Mouse (Mus musculus) forebrain, embryonic 12.5 days (tissue): ENCODE results near the gene Tmem179. TPM values are rescaled to one million over a fixed set of nuclear protein-coding genes. Genes with fewer than 3 reads are reported as not detected.

Source experiments
- ATAC-seq: fragments of 200-750 bp; cut with Nextera tagmentation; 2 replicates; pipeline ENCODE4 v1.8.0; 2017; ENCODE audit warnings: moderate TSS enrichment; ENCODE audit not compliant: low FRiP score
- H3K27ac ChIP-seq: fragments of 300-500 bp; sonication (generic); 2 replicates; pipeline ENCODE4 v1.5.1; 2016; ENCODE audit warnings: mild to moderate bottlenecking
- H3K27me3 ChIP-seq: fragments of 300-500 bp; sonication (generic); 2 replicates; pipeline ENCODE4 v1.6.1; 2016; ENCODE audit warnings: mild to moderate bottlenecking
- H3K36me3 ChIP-seq: fragments of 300-500 bp; sonication (generic); replicated peaks from 2 replicates; pipeline ENCODE4 v1.6.1; 2016; ENCODE audit warnings: mild to moderate bottlenecking
- H3K4me1 ChIP-seq: fragments of 300-500 bp; sonication (generic); 2 replicates; pipeline ENCODE4 v1.6.1; 2016
- H3K4me2 ChIP-seq: fragments of 300-500 bp; sonication (generic); 2 replicates; pipeline ENCODE4 v1.6.1; 2016; ENCODE audit warnings: mild to moderate bottlenecking, moderate library complexity
- H3K4me3 ChIP-seq: fragments of 300-500 bp; sonication (generic); replicated peaks from 2 replicates; pipeline ENCODE4 v1.5.1; 2016; ENCODE audit warnings: mild to moderate bottlenecking
- H3K9ac ChIP-seq: fragments of 300-500 bp; sonication (generic); 2 replicates; pipeline ENCODE4 v1.6.1; 2016; ENCODE audit warnings: mild to moderate bottlenecking
- H3K9me3 ChIP-seq: fragments of 300-500 bp; sonication (generic); 2 replicates; pipeline ENCODE4 v1.6.1; 2016
- WGBS: fragments of 180-500 bp; shearing (Covaris S2); methylation state at CpG from one replicate; pipeline ENCODE4 v1.1.7; 2016; 5-methylcytosine and 5-hydroxymethylcytosine counted together
- polyA plus RNA-seq: library from polyadenylated mRNA; unstranded; fragments of >200 nt; fragmentation: Nextera tagmentation; extraction: Ambion mirVana; gene quantifications from 2 replicates; pipeline ENCODE4 v1.2.1, GENCODE M21; 2016

Tmem179 gene
- polyA plus RNA-seq, 1 experiment from 2014 or later, result 10.7 TPM

- H3K4me1 ChIP-seq, result peaks cover 40% of the 10 kb centered on the region
- H3K27me3 ChIP-seq, result peaks cover 6% of the 10 kb centered on the region; the same call in 1 of the 2 replicates
- no peak overlapping the region for H3K27ac ChIP-seq
- no peaks in the 10 kb centered on the region for H3K36me3 ChIP-seq
- no peak overlapping the region for H3K4me2 ChIP-seq
- no peak for ATAC-seq
- no peak overlapping the region for H3K9ac ChIP-seq
- no peak overlapping the region for H3K4me3 ChIP-seq
- WGBS, result 97% methylated on average over 1 of the region's 1 CpGs
- no peaks in the 10 kb centered on the region for H3K9me3 ChIP-seq
Measured at GRCm38 (mm10) chr12:112549287-112549686, 32.7 kb upstream of the Tmem179 start.

DNA sequence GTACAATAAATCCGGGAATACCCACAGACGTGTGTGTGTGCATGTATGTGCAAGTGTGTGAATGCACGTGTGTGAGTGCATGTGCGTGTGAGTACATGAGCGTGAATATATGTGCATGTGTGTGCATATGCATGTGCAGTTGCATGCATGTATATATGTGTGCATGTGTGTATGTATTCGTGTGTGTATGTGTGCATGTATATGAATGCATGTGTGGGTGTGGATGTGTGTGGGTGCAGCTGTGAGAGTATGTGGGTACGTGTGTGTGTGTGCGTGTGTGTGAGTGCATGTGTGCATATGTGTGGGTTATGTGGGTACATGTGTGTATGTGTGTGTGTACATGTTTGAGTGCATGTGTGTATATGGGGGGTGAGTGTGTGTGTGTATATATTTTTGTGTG, 29.6 kb upstream of the Tmem179 start:
- Histone ChIP-seq H3K9ac (no peak overlapping the region), H3K4me3 (no peak overlapping the region), H3K9me3 (no peaks in the 10 kb centered on the region), H3K4me1 (peaks cover 46% of the 10 kb centered on the region), H3K36me3 (no peaks in the 10 kb centered on the region), H3K4me2 (no peak overlapping the region), H3K27ac (peak overlapping the region; percentile 65; the same call in 1 of the 2 replicates), H3K27me3 (peaks cover 4% of the 10 kb centered on the region; the same call in 1 of the 2 replicates)
- 86% methylated on average over 8 of the region's 8 CpGs for WGBS
- ATAC-seq, result no peak

GRCm38 (mm10) chr12:112544946-112545701, 28.6 kb upstream of the Tmem179 start:
- WGBS, result 28% methylated on average over 12 of the region's 12 CpGs
- no peak for ATAC-seq

GRCm38 (mm10) chr12:112543941-112544340, 27.4 kb upstream of the Tmem179 start:
- Histone ChIP-seq H3K4me2 (no peak overlapping the region), H3K9me3 (no peaks in the 10 kb centered on the region), H3K9ac (no peak overlapping the region), H3K4me1 (peaks cover 57% of the 10 kb centered on the region), H3K4me3 (no peak overlapping the region), H3K27me3 (peaks cover 4% of the 10 kb centered on the region; the same call in 1 of the 2 replicates), H3K36me3 (no peaks in the 10 kb centered on the region), H3K27ac (no peak overlapping the region)
- ATAC-seq, result no peak
- WGBS, result 74% methylated on average over 9 of the region's 9 CpGs

More at GRCm38 (mm10) chr12:112544946-112545701, 28.6 kb upstream of the Tmem179 start:
- H3K27me3 ChIP-seq, result peaks cover 4% of the 10 kb centered on the region; the same call in 1 of the 2 replicates
- no peaks in the 10 kb centered on the region for H3K9me3 ChIP-seq
- peak overlapping the region; percentile 65 for H3K27ac ChIP-seq
- H3K9ac ChIP-seq, result 0 out of 2 replicates have a peak overlapping the region, but pooled peaks have one; percentile 8
- H3K4me1 ChIP-seq, result peaks cover 56% of the 10 kb centered on the region
- H3K36me3 ChIP-seq, result no peaks in the 10 kb centered on the region
- no peak overlapping the region for H3K4me3 ChIP-seq
- no peak overlapping the region for H3K4me2 ChIP-seq

GRCm38 (mm10) chr12:112542920-112543300, 26.4 kb upstream of the Tmem179 start:
- Histone ChIP-seq H3K27ac (peak overlapping the region; percentile 93), H3K36me3 (no peaks in the 10 kb centered on the region), H3K4me2 (peak overlapping the region; percentile 22; the same call in 1 of the 2 replicates), H3K27me3 (peaks cover 7% of the 10 kb centered on the region; the same call in 1 of the 2 replicates), H3K9ac (peak overlapping the region; percentile 44; the same call in 1 of the 2 replicates), H3K4me3 (no peak overlapping the region), H3K9me3 (no peaks in the 10 kb centered on the region), H3K4me1 (peaks cover 57% of the 10 kb centered on the region)
- under 1% methylated on average over 11 of the region's 11 CpGs for WGBS
- ATAC-seq, result peak; percentile 30; the same call in 1 of the 2 replicates

DNA sequence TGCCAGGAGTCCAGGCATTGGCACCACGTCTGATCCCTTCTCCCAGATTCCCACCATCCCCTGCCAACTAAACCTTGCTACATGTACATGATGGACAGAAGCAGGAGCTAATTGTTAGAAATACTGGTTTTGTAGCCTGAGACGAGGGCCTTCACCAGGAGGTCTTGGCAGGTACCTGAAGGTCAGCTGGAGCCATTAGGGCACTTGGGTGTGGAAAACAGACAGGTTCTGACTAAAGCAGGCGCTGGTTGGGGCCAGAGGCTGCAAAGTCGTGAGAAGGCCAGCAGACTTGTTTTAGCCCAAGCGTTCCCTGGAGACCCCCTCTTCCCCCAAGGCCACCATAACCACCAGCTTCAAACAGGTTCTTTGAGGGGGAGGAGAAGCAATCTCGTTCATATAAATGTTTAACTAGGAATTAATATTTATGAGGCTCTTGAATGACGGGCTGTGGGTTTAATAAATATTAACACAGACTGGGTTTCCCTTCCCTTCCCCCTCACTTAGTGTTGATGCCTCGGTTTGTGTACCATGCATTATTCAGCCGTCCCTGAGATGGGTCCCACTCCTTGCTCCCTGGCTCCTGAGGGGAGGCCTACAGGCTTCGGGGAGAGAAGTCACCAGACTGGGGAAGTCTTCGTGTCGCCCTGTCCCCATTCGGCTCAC, 25.8 kb upstream of the Tmem179 start:
- Histone ChIP-seq H3K4me1 (peaks cover 57% of the 10 kb centered on the region), H3K9ac (peak overlapping the region; percentile 44; the same call in 1 of the 2 replicates)
- 37% methylated on average over 13 of the region's 13 CpGs for WGBS

DNA sequence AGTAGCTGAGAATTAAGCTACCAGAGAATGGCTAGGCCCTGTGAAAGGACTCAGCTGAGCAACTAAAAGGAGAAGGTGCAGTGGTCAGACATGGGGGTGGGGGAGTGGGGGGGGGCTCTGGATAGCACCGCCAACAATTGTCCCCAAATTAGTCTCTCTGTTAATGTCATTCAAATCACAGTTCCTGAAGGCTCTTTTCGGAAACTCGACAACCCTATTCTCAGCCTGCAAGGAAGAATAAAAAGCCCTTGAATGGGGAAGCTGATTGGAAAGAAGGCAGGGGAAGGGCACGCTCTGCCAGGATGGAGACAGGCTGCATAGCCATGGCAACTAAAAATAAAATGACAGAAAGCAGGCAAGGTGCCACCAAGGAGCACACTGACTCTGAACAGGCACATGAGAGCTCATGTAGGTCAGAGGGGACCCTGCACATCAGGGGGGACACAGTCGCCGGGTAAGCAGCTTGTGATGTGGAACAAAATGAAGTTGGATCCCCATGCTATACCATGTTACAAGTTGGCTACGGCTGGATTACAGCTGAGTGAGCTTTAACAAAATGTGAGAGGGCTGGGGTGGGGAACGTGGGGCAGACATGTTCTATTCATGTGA, 25.0 kb upstream of the Tmem179 start:
- H3K4me2 ChIP-seq, result peak overlapping the region; percentile 27
- H3K9ac ChIP-seq, result peak overlapping the region; percentile 44; the same call in 1 of the 2 replicates
- WGBS, result 5% methylated on average over 8 of the region's 8 CpGs
- H3K4me1 ChIP-seq, result peaks cover 57% of the 10 kb centered on the region
- H3K4me3 ChIP-seq, result no peak overlapping the region
- no peaks in the 10 kb centered on the region for H3K9me3 ChIP-seq
- ATAC-seq, result peak; percentile 87
- peak overlapping the region; percentile 93 for H3K27ac ChIP-seq
- peaks cover 8% of the 10 kb centered on the region; the same call in 1 of the 2 replicates for H3K27me3 ChIP-seq
- H3K36me3 ChIP-seq, result no peaks in the 10 kb centered on the region

More for the DNA sequence above, 25.8 kb upstream of the Tmem179 start:
- Histone ChIP-seq H3K9me3 (no peaks in the 10 kb centered on the region), H3K27me3 (peaks cover 8% of the 10 kb centered on the region; the same call in 1 of the 2 replicates), H3K4me3 (no peak overlapping the region), H3K27ac (peak overlapping the region; percentile 93), H3K36me3 (no peaks in the 10 kb centered on the region), H3K4me2 (peak overlapping the region; percentile 22; the same call in 1 of the 2 replicates)
- ATAC-seq, result peak; percentile 37; the same call in 1 of the 2 replicates

DNA sequence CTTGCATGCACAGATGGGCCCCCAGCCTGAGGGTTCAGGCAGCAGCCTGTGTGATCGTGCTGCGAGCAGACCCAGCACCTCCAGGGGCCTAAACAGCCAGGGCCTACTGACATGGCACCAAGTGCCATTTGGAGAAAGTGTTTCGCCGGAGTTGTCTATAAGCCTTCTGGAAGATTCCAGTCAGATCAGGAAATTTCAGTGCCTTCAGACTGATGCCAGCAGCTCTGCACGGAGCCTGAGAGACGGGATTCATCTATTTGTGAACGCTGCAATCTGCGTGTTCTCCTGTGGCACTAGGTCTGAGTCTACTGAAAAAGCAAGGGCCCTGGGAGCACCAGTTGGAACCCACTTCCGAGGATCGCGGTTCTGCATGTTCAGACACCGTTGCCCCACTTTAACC, 23.8 kb upstream of the Tmem179 start:
- Histone ChIP-seq H3K4me3 (no peak overlapping the region), H3K27ac (peak overlapping the region; percentile 93), H3K36me3 (no peaks in the 10 kb centered on the region), H3K9ac (no peak overlapping the region), H3K9me3 (no peaks in the 10 kb centered on the region), H3K4me1 (peaks cover 48% of the 10 kb centered on the region), H3K27me3 (peaks cover 8% of the 10 kb centered on the region; the same call in 1 of the 2 replicates), H3K4me2 (no peak overlapping the region)
- no peak for ATAC-seq
- WGBS, result 92% methylated on average over 12 of the region's 12 CpGs

DNA sequence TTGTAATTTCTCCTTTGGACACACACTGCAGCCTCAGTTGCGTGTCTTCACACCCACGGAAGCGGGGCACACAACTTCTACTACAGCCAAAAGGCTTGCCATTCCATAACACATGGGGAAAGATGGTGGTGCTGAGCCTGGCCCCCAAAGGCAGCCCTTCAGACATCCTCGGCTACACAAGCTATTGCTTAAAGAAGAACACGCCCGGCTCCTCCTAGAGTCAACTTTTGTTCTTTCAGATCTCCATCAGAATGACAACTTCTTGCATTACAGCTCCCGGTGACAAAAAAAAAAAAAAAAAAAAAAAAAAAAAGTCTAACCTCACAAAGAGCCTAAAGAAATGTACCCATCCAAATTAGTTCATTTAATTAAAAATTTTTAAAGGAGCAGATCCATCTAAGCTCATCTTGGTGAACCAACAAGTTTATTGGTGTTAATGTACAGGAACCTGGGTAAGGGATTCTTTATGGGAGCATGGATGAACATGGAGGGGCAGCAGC, 23.0 kb upstream of the Tmem179 start:
- H3K27ac ChIP-seq, result no peak overlapping the region

GRCm38 (mm10) chr12:112538356-112538755, 21.8 kb upstream of the Tmem179 start:
- Histone ChIP-seq H3K9me3 (no peaks in the 10 kb centered on the region), H3K27me3 (0 out of 2 replicates have a peak, but pooled peaks cover 6% of the 10 kb centered on the region)
- 92% methylated on average over 9 of the region's 9 CpGs for WGBS

More for the DNA sequence above, 23.0 kb upstream of the Tmem179 start:
- H3K9ac ChIP-seq, result no peak overlapping the region
- WGBS, result 89% methylated on average over 7 of the region's 7 CpGs
- H3K4me1 ChIP-seq, result peaks cover 40% of the 10 kb centered on the region
- peaks cover 7% of the 10 kb centered on the region; the same call in 1 of the 2 replicates for H3K27me3 ChIP-seq
- H3K9me3 ChIP-seq, result no peaks in the 10 kb centered on the region
- no peaks in the 10 kb centered on the region for H3K36me3 ChIP-seq
- ATAC-seq, result no peak
- H3K4me3 ChIP-seq, result no peak overlapping the region
- H3K4me2 ChIP-seq, result no peak overlapping the region

GRCm38 (mm10) chr12:112537233-112537632, 20.7 kb upstream of the Tmem179 start:
- Histone ChIP-seq H3K36me3 (no peaks in the 10 kb centered on the region), H3K4me3 (no peak overlapping the region), H3K9me3 (no peaks in the 10 kb centered on the region), H3K27me3 (0 out of 2 replicates have a peak, but pooled peaks cover 6% of the 10 kb centered on the region), H3K27ac (no peak overlapping the region), H3K9ac (no peak overlapping the region), H3K4me2 (no peak overlapping the region), H3K4me1 (peaks cover 23% of the 10 kb centered on the region)
- 88% methylated on average over 6 of the region's 6 CpGs for WGBS
- no peak for ATAC-seq

More at GRCm38 (mm10) chr12:112538356-112538755, 21.8 kb upstream of the Tmem179 start:
- Histone ChIP-seq H3K4me1 (peaks cover 33% of the 10 kb centered on the region), H3K9ac (no peak overlapping the region), H3K4me3 (no peak overlapping the region), H3K36me3 (no peaks in the 10 kb centered on the region), H3K4me2 (no peak overlapping the region), H3K27ac (no peak overlapping the region)
- ATAC-seq, result no peak
